Mouse (Mus musculus) liver, embryonic 14.5 days (tissue): ENCODE data around the gene Atp6v1b1.

ENCODE experiments used
- CTCF ChIP-seq: IDR thresholded peaks from 2 replicates; pipeline ENCODE4 v1.5.1; 2016; ENCODE audit warnings: antibody characterized with exemption, low read depth, control low read depth
- EP300 ChIP-seq: IDR thresholded peaks from 2 replicates; pipeline ENCODE4 v1.6.1; 2016; ENCODE audit warnings: antibody characterized with exemption, low read depth

DNA sequence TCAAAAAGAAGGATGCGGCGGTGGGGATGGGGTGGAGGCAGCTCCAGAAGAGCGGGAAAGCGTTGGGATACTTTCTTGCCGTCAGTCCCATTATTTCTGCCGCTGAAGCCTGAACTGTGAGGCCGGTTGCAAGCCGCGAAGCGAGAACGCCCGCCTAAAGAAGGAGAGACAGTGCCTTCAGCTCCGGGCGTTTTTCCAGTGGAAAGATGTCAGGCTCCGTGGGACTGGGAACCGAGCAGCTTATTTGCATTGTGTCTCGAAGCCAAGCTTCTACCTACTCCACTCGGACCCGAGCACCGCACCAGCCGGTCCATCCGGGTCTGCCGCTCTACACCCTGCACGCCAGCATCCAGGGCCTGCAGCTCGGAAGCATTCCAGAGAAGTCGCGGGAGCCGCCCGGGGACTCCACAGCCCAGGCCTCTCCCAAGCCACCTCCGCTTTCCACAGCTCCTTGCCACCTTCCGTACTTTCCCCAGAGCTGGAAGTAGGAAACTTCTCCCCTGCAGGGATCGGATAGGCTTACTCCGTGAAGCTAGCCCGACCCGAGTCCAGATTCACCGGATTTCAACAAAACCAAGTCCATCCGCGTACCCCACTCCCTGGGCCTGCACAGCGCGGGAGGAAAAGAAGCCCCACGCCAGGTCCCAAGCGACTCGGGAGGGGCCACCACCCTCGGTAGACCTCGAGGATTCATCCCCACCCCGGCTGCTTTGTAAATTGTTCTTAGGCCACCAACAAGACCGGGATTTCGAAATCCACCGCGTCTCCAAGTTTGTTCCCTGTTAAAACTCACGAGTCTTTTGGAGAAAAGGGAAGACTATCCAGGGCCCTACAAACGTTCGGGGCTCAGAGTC, 40.4 kb upstream of the Atp6v1b1 start:
- TF ChIP-seq EP300 (no peak), CTCF (no peak)
